Mouse (Mus musculus) liver, embryonic 15.5 days (tissue): ENCODE results near the gene Arhgap6. TPM values are rescaled to one million over a fixed set of nuclear protein-coding genes. Genes with fewer than 3 reads are reported as not detected.

ENCODE experiments used
- ATAC-seq: fragments of 200-750 bp; cut with Nextera tagmentation; 2 replicates; pipeline ENCODE4 v1.8.0; 2017; ENCODE audit warnings: moderate number of reproducible peaks, mild to moderate bottlenecking, moderate library complexity; ENCODE audit not compliant: insufficient read depth
- H3K27ac ChIP-seq: fragments of 300-500 bp; sonication (generic); replicated peaks from 2 replicates; pipeline ENCODE4 v1.5.1; 2015; ENCODE audit warnings: mild to moderate bottlenecking, inconsistent platforms
- H3K27me3 ChIP-seq: fragments of 300-500 bp; sonication (generic); 2 replicates; pipeline ENCODE4 v1.6.1; 2015; ENCODE audit warnings: mild to moderate bottlenecking, inconsistent platforms
- H3K36me3 ChIP-seq: fragments of 300-500 bp; sonication (generic); replicated peaks from 2 replicates; pipeline ENCODE4 v1.6.1; 2015; ENCODE audit warnings: moderate library complexity, mild to moderate bottlenecking, inconsistent platforms
- H3K4me1 ChIP-seq: fragments of 300-500 bp; sonication (generic); replicated peaks from 2 replicates; pipeline ENCODE4 v1.6.1; 2015; ENCODE audit warnings: inconsistent platforms
- H3K4me2 ChIP-seq: fragments of 300-500 bp; sonication (generic); 2 replicates; pipeline ENCODE4 v1.6.1; 2015; ENCODE audit warnings: moderate library complexity, mild to moderate bottlenecking, inconsistent platforms
- H3K4me3 ChIP-seq: fragments of 300-500 bp; sonication (generic); replicated peaks from 2 replicates; pipeline ENCODE4 v1.5.1; 2015; ENCODE audit warnings: mild to moderate bottlenecking, inconsistent platforms
- H3K9ac ChIP-seq: fragments of 300-500 bp; sonication (generic); 2 replicates; pipeline ENCODE4 v1.6.1; 2015; ENCODE audit warnings: moderate library complexity, mild to moderate bottlenecking, inconsistent platforms
- H3K9me3 ChIP-seq: fragments of 300-500 bp; sonication (generic); replicated peaks from 2 replicates; pipeline ENCODE4 v1.6.1; 2016; ENCODE audit warnings: inconsistent platforms
- WGBS: fragments of 180-500 bp; shearing (Covaris S2); methylation state at CpG from one replicate; pipeline ENCODE4 v1.1.7; 2015; ENCODE audit warnings: mixed read lengths; ENCODE audit not compliant: insufficient replicate concordance; 5-methylcytosine and 5-hydroxymethylcytosine counted together
- polyA plus RNA-seq: library from polyadenylated mRNA; unstranded; fragments of >200 nt; fragmentation: Nextera tagmentation; extraction: Ambion mirVana; gene quantifications from 2 replicates; pipeline ENCODE4 v1.2.1, GENCODE M21; 2015

Arhgap6 gene
- polyA plus RNA-seq, 1 experiment from 2014 or later: 1.9 TPM

DNA sequence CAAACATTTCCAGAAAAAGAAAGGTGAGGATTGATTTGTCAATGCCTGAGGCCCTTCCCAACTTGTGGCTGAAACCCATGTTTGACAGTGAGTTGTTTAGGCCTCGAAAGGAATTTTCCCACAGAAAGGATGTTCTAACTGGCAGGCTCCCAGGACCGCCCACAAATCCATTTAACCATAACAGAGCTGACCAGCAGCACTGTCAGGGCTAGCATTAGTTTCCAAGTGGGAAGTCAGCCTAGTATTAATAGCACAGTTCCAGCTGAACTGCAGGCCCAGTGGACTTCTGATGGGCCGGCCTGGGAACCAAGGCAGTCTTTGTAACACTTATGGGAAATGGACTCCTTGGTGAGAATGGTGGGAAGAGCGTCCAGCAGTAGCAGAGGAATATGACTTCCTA lies 317.8 kb downstream of the Arhgap6 start:
- Histone ChIP-seq H3K4me1 (0 out of 2 replicates have a peak, but pooled peaks cover under 1% of the 10 kb centered on the region), H3K36me3 (no peaks in the 10 kb centered on the region), H3K4me3 (no peak overlapping the region), H3K4me2 (no peak overlapping the region), H3K27me3 (no peaks in the 10 kb centered on the region), H3K9me3 (no peaks in the 10 kb centered on the region), H3K9ac (no peak overlapping the region), H3K27ac (no peak overlapping the region)
- no peak for ATAC-seq
- 66% methylated on average over 4 of the region's 4 CpGs for WGBS

DNA sequence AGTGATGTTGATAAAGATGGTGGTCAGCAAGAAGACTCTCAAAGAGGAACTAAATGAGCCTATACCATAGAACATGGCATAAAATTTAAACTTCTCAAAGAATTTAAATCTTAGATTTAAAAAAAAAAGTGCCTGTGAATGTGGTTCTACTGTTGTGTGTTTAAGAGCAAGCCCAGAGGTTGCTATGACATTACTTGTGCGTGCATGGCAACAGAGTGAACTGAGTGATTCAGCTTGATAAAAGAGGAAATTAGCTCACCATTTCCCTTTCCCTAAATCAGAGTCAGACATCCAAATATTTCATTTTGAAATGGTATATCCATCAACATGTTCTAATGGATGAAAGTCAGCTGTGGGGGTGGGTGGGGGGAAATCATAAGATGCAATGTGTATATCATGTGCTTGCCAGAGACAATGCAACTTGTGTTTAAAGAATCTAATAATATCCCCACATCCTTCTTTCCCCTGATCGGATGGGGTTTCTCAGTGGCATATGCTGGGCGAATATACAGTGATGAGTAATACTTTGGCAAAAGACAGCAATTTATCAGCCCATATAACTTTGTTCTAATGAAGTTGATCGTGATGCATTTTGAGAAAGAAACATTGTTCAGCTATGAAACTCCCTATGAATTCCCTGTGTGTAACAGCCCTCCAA lies 328.3 kb downstream of the Arhgap6 start:
- no peak for ATAC-seq
- no peaks in the 10 kb centered on the region for H3K36me3 ChIP-seq
- H3K4me2 ChIP-seq: no peak overlapping the region
- H3K9ac ChIP-seq: no peak overlapping the region
- H3K4me1 ChIP-seq: no peaks in the 10 kb centered on the region
- no peaks in the 10 kb centered on the region for H3K9me3 ChIP-seq
- H3K27me3 ChIP-seq: no peaks in the 10 kb centered on the region
- H3K4me3 ChIP-seq: no peak overlapping the region
- no peak overlapping the region for H3K27ac ChIP-seq
- WGBS: 40% methylated on average over 4 of the region's 4 CpGs

DNA sequence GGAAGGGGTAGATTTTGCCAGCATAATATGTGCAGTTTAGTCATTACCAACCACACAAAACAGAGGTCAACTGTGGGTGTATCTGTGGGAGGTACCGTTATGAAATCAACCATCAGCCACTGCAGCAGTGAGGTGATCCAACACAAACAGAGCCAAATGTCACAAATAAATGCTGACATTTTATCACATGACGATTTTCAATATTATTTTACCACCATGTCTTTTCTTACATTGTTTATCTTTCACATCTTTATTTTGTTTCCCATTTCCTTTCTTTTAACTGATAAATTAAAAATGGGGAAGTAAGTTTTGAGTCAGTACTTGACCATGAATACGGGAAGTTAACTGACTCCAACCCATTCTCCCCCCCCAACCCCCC lies 328.9 kb downstream of the Arhgap6 start:
- Histone ChIP-seq H3K27ac (no peak overlapping the region), H3K9me3 (no peaks in the 10 kb centered on the region), H3K4me3 (no peak overlapping the region), H3K4me1 (no peaks in the 10 kb centered on the region), H3K4me2 (no peak overlapping the region), H3K9ac (no peak overlapping the region), H3K27me3 (no peaks in the 10 kb centered on the region), H3K36me3 (no peaks in the 10 kb centered on the region)
- no peak for ATAC-seq
- 27% methylated on average over 3 of the region's 3 CpGs for WGBS

DNA sequence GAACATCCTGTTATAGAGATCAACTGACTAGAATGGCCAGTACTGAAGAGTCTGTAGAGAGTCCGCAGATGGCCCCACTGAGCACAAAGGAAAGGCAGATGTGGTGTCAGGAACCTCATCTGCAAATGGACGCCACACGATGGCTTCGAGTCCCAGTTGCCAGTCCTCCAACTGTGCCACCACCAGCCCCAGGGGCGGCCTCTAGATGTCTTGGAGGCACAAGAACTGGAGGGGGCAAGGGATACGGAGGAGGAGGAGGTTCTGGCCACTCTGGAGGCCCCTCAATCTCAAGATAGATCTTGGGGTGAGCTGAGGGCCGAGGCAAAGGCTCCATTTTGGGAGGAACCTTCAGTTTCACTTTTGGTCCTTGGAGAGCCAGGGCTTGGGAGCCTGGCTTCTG lies 344.9 kb downstream of the Arhgap6 start:
- no peaks in the 10 kb centered on the region for H3K4me1 ChIP-seq
- H3K9ac ChIP-seq: no peak overlapping the region
- H3K4me3 ChIP-seq: no peak overlapping the region
- no peak overlapping the region for H3K4me2 ChIP-seq
- no peaks in the 10 kb centered on the region for H3K27me3 ChIP-seq
- H3K36me3 ChIP-seq: no peaks in the 10 kb centered on the region
- 80% methylated on average over 7 of the region's 7 CpGs for WGBS
- ATAC-seq: no peak
- H3K27ac ChIP-seq: no peak overlapping the region
- H3K9me3 ChIP-seq: no peaks in the 10 kb centered on the region

DNA sequence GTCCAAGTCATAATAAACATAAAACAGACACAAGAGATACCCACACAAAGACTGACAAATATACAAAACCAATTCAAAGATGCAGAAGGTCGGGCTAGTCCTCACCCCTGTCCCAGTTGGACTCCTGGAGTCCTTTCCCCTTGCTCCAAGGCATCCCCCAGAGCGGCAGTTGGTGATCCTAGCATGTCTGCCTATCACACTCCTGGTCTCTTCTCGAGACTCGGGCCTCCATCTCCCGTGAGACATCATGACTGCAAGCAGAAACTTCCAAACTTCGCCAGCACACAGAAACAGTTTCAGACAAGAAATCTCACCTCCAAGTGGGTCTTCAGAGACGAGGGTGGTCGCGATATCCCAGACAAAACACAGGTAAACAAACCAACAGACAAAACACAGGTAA lies 345.6 kb downstream of the Arhgap6 start:
- H3K4me2 ChIP-seq: no peak overlapping the region
- H3K4me1 ChIP-seq: no peaks in the 10 kb centered on the region
- WGBS: 70% methylated on average over 9 of the region's 9 CpGs
- no peaks in the 10 kb centered on the region for H3K36me3 ChIP-seq
- ATAC-seq: no peak
- H3K4me3 ChIP-seq: no peak overlapping the region
- no peaks in the 10 kb centered on the region for H3K9me3 ChIP-seq
- H3K9ac ChIP-seq: no peak overlapping the region
- no peaks in the 10 kb centered on the region for H3K27me3 ChIP-seq
- no peak overlapping the region for H3K27ac ChIP-seq

DNA sequence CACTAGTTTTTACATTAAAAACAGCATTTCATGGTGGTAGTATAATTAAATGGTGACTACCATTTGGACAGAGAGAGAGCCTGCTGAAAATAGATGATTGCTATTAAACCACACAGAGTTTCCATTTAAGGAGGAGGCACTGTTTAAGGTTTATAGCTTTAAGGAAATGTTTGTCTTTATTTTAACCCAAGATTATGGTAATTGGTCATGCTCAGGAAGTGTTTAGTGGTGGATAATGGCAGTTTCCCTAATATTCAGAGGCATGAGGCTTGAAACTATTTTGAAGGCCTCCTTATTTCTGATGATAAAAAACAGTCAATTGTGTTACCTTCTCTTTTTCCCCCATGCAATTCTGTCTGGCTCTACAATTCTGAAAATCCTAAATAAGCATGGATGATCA lies 358.9 kb downstream of the Arhgap6 start:
- Histone ChIP-seq H3K9ac (no peak overlapping the region), H3K4me2 (no peak overlapping the region), H3K9me3 (no peaks in the 10 kb centered on the region), H3K4me3 (no peak overlapping the region), H3K4me1 (no peaks in the 10 kb centered on the region), H3K27ac (no peak overlapping the region), H3K27me3 (no peaks in the 10 kb centered on the region), H3K36me3 (no peaks in the 10 kb centered on the region)
- no peak for ATAC-seq

DNA sequence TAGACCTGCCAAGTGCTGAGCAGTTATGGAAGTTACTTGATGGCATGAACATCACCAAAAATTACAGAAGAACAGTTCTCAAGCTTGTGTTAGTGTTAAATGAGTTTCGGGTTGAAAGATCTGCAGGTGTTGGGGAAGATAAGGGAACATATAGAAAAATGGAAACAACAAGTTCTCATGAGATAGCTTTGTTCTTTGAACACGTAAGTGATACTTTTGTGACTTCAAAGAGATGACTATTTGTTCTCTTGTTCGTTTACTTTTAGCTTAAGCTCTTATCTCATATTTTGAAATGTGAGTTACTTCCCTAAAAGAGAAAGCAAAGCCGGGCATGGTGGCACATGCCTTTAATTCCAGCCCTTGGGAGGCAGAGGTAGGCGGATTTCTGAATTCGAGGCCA lies 363.5 kb downstream of the Arhgap6 start:
- H3K27ac ChIP-seq: no peak overlapping the region
- no peaks in the 10 kb centered on the region for H3K36me3 ChIP-seq
- H3K4me1 ChIP-seq: no peaks in the 10 kb centered on the region
- WGBS: 29% methylated on average over 6 of the region's 6 CpGs
- H3K4me2 ChIP-seq: no peak overlapping the region
- H3K9ac ChIP-seq: no peak overlapping the region
- H3K9me3 ChIP-seq: no peaks in the 10 kb centered on the region
- H3K4me3 ChIP-seq: no peak overlapping the region
- no peak for ATAC-seq
- H3K27me3 ChIP-seq: no peaks in the 10 kb centered on the region

DNA sequence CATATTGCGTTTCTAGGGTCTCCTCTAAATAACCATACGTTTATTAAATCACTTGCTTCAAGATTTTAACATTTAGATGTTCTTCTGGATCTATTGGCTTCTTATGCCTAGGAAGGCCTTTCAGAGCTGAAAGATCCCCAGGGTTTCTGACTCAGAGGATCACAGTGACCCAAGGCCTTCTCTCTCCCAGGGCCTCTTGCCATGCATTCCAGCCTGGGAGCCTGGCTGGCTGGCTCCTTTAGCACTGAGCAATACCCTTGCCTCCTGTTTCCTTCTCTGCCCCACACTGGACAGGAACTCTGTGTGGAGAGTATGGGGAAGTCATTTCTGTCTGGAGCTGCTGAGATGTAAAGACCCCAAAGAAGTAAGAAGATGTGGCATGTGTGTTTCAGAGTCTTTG lies 376.1 kb downstream of the Arhgap6 start:
- no peak overlapping the region for H3K4me2 ChIP-seq
- H3K27ac ChIP-seq: no peak overlapping the region
- no peak overlapping the region for H3K9ac ChIP-seq
- no peaks in the 10 kb centered on the region for H3K9me3 ChIP-seq
- H3K4me1 ChIP-seq: no peaks in the 10 kb centered on the region
- WGBS: 60% methylated on average over 2 of the region's 2 CpGs
- H3K4me3 ChIP-seq: no peak overlapping the region
- no peaks in the 10 kb centered on the region for H3K27me3 ChIP-seq
- ATAC-seq: no peak
- H3K36me3 ChIP-seq: no peaks in the 10 kb centered on the region

DNA sequence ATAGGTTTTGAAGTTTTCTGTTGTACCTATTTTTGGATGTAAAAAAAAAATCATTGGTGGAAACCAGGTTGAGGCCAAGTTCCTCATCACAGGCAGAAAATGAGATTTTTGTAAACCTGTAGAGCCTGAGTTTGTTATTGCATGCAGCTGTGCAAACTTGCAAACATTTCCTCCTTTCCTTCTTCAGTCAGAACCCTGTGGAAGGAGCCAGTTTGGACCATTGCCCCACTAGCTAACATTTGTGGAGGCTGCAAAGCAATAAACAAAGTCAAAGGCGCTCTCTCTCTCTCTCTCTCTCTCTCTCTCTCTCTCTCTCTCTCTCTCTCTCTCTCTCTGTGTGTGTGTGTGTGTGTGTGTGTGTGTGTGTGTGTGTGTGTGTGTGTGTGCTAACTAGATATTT lies 378.9 kb downstream of the Arhgap6 start:
- Histone ChIP-seq H3K27ac (no peak overlapping the region), H3K9me3 (no peaks in the 10 kb centered on the region), H3K36me3 (no peaks in the 10 kb centered on the region), H3K4me2 (no peak overlapping the region), H3K9ac (no peak overlapping the region), H3K4me1 (no peaks in the 10 kb centered on the region), H3K4me3 (no peak overlapping the region), H3K27me3 (no peaks in the 10 kb centered on the region)
- no peak for ATAC-seq
- 50% methylated on average over 1 of the region's 1 CpGs for WGBS

DNA sequence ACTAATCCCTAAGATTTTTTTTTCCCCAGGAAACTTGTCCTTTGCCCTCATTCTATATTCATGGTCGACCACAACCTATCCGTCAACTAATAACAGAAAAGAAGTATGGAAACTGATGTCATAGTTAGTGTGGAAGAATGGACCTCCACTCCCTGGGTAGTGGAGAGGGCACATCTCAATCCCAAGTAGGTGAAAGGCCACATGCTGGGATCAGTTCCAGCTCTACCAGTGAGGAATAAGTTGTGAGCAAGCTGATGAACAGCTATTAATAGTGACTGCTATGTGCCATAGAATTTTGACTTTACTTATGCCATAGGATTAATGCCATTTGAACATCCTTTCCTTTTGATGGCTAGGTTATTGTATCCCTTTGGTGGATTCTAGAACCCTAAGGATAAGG lies 383.7 kb downstream of the Arhgap6 start:
- H3K4me3 ChIP-seq: no peak overlapping the region
- ATAC-seq: no peak
- no peaks in the 10 kb centered on the region for H3K36me3 ChIP-seq
- H3K4me2 ChIP-seq: no peak overlapping the region
- no peaks in the 10 kb centered on the region for H3K27me3 ChIP-seq
- 72% methylated on average over 2 of the region's 2 CpGs for WGBS
- no peaks in the 10 kb centered on the region for H3K9me3 ChIP-seq
- H3K9ac ChIP-seq: no peak overlapping the region
- H3K4me1 ChIP-seq: no peaks in the 10 kb centered on the region
- no peak overlapping the region for H3K27ac ChIP-seq

DNA sequence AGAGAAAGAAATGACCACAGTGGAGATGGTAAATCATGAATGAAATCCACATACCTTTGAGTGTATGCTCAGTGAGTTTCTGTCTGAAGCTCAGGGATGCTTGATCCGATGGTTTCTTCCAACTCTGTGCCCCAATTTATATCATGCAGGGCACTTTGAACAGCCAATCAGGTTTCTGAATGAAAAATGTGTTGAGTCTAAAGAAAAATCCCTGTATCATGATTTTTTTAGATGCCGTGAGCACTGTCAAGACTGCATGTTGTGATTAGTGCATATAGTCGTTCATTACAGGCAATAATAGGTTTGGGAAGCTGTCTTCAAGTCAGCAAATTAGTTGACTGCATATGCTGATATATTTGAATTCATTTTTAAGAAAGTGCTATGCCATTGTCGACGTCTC lies 392.2 kb downstream of the Arhgap6 start, which contains the start of gene Amelx:
Gene Amelx (minus strand): TSS at position 101 of the 400 bp plus-strand sequence.
- Histone ChIP-seq H3K36me3 (no peaks in the 10 kb centered on the region), H3K9me3 (no peaks in the 10 kb centered on the region), H3K27me3 (no peaks in the 10 kb centered on the region), H3K27ac (no peak within 1 kb of the TSS), H3K4me2 (no peak within 1 kb of the TSS), H3K4me3 (no peak within 1 kb of the TSS), H3K4me1 (no peaks in the 10 kb centered on the region), H3K9ac (no peak within 1 kb of the TSS)
- no peak for ATAC-seq
- 70% methylated on average over 5 of the region's 5 CpGs for WGBS

DNA sequence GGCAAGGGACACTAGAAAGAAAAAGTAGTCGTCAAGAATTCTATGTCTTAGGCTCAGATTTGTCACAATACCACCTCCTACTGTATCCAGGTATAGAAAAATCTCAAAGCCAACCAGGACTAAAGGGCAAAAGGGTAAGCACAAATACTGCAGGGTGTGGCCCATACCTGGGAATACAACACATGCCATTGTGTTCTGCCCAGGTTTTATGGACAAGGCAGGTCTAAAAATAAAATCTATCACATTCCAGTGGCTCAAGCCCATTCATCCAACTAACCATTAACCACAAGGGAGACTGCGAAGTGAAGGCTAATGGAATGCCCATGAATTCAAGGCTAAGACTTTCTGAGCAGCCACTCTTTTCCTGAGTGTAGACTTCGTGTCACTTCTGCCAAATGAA lies 415.1 kb downstream of the Arhgap6 start:
- Histone ChIP-seq H3K36me3 (no peaks in the 10 kb centered on the region), H3K9me3 (no peaks in the 10 kb centered on the region), H3K9ac (no peak overlapping the region), H3K4me2 (no peak overlapping the region), H3K27me3 (no peaks in the 10 kb centered on the region), H3K4me3 (no peak overlapping the region), H3K27ac (no peak overlapping the region), H3K4me1 (no peaks in the 10 kb centered on the region)
- WGBS: 51% methylated on average over 3 of the region's 3 CpGs
- no peak for ATAC-seq
